Mouse (Mus musculus) layer of hippocampus, adult 9-11 months (tissue): Measurements from ENCODE around the gene Elp1.
A peak's percentile ranks its signal among the peaks of the same experiment; 100 is the strongest.

ENCODE experiments used
- DNase-seq: peaks from one replicate; pipeline ENCODE4 v3.0.0; 2022

The Elp1 gene

GRCm38 (mm10) chr4:56767861-56768284, 34.3 kb downstream of the Elp1 start:
- no peak for DNase-seq

GRCm38 (mm10) chr4:56757693-56758092, 44.4 kb downstream of the Elp1 start:
- no peak for DNase-seq

DNA sequence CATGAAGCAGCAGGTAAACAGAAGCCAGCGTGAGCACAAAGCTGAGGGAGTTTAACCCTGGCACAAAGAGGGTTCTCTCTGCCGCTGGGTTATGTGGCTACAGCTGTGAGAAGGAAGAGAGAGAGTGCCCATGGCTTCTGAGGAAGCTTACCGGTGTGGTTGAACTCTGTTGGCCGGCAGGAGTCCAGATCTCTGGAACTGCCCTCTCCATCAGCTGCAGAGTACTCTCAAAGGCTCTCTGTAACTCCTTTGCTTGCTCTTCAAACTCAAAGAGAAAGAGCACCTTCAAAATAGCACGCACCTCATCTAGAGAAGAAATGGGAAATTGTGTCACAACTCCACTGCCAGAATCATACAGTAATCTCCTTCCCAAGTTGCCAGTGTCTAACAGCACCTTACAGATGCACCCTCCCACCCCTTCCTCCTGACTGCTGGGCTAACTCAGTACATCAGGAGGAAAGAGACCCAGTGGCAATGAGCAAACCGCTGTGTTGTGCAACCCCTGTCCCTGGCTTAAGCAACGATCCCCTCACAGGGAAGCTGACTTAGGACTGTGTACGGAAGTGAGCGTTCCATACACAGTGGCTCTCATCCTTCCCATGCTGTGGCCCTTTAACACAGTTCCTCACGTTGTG, 45.0 kb downstream of the Elp1 start:
- peak; percentile 63 for DNase-seq

GRCm38 (mm10) chr4:56756021-56756420, 46.1 kb downstream of the Elp1 start:
- DNase-seq = no peak

GRCm38 (mm10) chr4:56747456-56747855, 54.7 kb downstream of the Elp1 start:
- DNase-seq = no peak

- DNase-seq = no peak
Observed at GRCm38 (mm10) chr4:56746345-56746744, 55.8 kb downstream of the Elp1 start.

- DNase-seq = no peak
Observed at GRCm38 (mm10) chr4:56743363-56744195, 58.6 kb downstream of the Elp1 start, which contains the start of gene Actl7a. Gene Actl7a, plus strand, starts transcription at chr4:56743413.

GRCm38 (mm10) chr4:56742698-56743097, 59.4 kb downstream of the Elp1 start:
- no peak for DNase-seq

GRCm38 (mm10) chr4:56741041-56741493, 61.1 kb downstream of the Elp1 start, which contains the start of gene Actl7b:
Gene Actl7b, minus strand, starts transcription at chr4:56741443.
- DNase-seq = no peak

DNA sequence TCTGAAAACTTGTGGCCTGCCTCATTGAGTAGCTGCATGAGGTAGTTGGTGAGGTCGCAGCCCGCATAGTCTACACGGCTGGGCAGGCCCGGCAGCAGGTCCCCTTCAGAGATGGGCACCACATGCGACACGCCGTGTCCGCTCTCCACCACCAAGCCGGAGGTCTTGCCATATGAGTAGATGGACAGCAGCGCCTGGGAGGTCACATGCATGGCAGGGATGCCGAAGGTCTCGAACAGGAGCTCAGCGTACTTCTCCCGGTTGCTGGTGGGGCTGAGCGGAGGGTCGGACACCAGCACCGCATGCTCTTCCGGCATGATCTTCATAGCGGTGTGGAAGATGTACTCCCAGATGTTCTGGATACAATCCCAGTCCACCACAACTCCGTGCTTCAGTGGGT, 61.5 kb downstream of the Elp1 start:
- no peak for DNase-seq

DNA sequence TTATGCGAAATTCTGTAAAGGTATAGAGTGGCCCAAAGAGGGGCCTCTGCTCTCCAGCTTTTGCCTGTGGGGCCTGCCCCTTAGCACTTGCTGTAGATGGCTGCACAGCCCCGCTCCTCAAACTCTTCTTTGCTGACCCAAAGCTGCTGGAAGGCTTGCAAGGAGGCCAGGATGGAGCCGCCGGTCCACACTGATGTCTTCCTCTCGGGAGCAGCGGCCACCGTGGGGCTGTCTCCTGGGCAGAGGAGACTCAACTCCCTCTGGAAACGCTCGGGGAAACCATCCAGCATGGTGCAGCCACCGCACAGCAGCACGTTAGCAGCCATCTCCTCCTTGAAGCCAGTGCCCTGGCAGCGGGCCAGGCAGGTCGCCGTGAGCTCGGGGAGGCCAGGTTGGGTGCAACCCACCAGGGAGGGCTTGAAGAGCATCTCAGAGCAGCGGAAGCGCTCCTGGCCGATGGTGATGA, 62.1 kb downstream of the Elp1 start, which contains the start of gene Gm26657:
Gene Gm26657, plus strand, starts transcription at position 51 of the 466 bp plus-strand sequence.
- no peak for DNase-seq

DNA sequence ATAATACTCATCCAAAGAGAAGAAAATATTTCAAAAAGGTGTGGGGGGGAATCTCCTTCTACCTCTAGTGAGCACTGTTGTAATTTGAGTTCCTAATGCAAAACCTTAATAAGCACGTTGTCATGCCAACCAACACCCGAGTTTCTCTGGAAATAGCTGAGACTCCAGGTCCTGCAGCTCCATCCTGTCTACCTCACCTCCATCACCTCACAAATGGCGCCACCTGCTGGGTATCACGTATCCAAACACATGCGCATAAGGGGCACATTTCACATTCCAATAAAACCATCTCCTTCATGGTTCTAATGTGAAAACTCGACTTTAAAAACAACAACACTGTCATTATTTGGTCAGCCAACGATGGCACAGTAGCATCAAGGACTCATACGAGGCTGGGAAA, 76.3 kb downstream of the Elp1 start:
- no peak for DNase-seq

DNA sequence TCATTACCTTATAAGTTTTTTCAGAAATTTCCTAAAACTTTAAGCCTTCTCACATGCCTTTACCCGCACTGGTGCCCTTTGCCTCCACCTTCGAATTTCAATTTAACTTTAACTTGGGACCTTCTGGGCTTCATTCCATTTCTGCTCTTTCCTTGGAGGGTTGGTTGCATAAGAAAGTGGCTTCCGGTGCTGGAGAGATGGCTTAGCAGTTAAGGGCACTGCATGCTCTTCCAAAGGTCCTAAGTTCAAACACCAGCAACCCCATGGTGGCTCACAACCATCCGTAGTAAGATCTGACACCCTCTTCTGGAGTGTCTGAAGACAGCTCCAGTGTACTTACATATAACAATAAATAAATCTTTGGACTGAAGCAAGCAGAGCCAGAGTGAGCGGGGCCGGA, 78.9 kb downstream of the Elp1 start:
- DNase-seq = no peak

GRCm38 (mm10) chr4:56722346-56722745, 79.8 kb downstream of the Elp1 start:
- no peak for DNase-seq

DNA sequence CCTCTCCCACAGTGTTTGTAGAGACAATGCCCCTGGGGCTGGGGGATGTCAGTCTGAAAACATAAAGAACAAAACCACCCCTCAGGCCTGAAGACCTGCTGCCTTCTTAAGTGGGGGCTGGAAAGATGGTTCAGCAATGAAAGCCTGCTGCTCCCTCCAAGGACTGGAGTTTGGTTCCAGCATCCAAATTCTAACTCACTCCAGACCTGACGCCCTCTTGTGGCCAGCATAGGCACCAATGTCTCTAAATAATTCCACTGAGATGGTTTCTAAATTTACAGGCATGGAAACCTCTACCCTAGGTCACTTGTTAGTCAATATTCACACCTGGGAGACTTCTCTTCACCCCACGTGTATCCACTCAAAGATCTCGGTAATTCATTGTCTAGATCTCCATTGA, 80.7 kb downstream of the Elp1 start:
- no peak for DNase-seq

DNA sequence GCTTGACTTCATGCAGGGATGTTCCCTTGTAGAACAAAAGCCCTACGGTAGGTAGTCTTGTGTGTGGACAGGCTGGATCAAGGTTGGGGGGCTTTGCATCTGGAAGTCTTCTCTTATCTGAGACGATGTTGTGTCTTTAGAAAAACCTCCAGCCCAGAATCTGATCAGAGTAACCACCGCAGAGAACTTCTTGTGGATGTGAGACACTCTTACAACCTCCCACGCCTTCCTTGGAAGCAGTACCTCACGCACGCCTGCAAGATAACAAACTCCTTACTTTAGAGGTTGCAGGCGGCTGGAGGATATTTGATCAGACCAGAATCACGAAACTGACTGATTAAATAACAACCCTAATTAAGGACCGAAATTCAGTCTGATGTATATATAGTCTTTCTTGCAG, 81.7 kb downstream of the Elp1 start:
- DNase-seq = no peak

DNA sequence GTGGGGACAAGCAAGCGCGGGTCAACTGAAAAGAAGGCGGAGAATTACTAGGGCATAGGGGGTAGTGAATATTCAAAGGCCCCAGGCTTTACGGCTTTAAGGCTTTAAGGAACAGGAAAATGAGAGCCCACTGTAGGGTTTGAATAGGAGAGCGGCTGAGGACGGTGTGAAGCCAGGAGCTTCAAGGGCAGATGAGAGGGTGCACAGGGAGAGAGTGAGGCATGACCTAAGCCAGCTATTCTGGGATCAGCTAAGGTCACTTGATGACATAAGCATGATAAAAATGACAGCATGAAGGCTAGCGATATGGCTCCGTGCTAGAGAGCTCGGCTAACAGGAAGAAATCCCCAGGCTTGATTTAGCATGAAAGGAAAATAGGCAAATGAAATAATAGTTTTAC, 82.7 kb downstream of the Elp1 start:
- no peak for DNase-seq

DNA sequence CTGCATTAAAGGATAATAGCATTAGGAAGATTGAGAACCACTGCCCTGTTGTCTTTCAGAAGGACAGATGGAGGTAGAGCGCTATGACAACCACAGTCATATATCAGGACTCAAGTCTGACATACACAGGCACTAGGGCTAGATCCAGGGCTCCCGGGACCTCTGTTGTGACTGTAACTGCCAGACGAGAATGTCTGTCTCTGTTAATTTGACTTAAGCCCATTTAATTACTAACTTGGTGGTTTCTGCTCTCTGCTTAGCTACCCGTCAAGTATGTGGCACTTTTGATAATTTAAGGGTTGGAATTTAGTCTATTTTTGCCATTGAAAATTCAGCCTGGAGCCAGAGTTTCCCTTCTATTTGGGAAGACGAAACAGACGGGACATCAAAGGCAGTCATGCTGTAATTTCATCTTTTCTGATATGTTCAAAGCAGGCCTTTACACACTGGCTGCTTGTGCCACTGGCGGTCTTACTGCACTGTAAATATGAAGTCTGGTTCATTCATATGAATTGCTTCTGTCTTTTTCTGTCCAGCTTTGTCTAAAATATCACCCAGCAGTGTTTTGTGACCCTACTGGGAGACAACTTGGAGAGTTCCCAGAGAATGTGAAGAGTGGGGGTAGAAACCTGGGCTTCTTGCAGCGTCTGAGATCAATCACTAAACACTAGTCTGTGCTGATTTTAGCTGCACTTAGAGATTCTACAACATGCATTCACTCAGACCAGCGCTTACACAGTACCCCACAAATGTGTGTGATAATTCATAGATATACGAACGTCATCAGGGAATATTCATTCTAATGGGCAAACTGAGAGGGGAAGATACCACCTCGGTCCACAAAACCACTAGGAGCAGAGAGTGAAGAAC, 83.3 kb downstream of the Elp1 start:
- no peak for DNase-seq

GRCm38 (mm10) chr4:56717932-56718331, 84.2 kb downstream of the Elp1 start:
- no peak for DNase-seq

DNA sequence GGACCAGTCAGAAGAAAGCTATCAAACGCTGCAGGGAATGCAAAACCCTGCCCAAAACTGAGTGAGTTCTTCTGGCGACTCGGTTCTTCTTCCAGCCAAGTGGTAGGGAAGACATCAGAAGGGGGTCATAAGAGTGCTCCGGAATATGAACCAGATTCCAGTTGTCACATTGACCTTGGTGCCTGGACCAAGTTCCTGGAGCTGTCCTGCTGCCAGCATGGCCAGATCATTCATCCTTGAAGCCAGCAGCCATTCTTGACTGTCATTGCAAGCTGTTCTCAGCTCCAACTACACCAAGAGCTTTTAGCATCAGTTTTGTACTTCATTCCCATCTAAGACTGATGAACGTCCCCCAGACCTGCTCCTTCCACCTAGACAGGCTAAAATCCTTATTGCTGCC, 85.3 kb downstream of the Elp1 start:
- DNase-seq = no peak

DNA sequence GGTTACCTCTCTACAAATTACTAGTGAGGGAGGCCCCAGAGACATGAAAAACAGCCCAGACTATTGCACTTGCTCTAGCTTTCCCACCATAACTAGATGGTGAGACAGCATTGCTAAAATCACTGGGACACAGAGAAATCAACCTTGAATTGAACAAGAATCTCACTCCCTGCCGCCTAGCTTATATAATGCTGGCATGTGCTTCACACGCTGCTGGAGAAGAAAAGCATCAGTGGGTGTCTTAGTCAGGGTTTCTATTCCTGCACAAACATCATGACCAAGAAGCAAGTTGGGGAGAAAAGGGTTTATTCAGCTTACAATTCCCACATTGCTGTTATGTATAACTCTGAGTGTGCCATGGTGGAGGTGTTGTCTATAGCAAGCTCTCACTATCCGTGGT, 89.0 kb downstream of the Elp1 start:
- peak; percentile 27 for DNase-seq

GRCm38 (mm10) chr4:56702234-56702633, 99.9 kb downstream of the Elp1 start:
- DNase-seq = no peak
